11 mouse cellular contexts compared by ENCODE assay signal in genomic region chr12:102619908-102620307, GRCm38 (mm10).
DNase-seq lines count a peak whose midpoint lies in the region; ATAC-seq and TF ChIP-seq lines count a peak whose summit lies in the region.
"Had no signal": no experiment of that assay in that cellular context is flagged by ENCODE, and none has a peak within 500 bp of the region (broad histone marks: within the 10 kb centered on the region; RNA-seq: fewer than 3 reads in every experiment).

No protein-coding gene starts in this region.

- TF ChIP-seq POLR2A in kidney, adult 2 months (IDR thresholded peaks at IDR 0.05; ENCODE audit: low read depth, low read length): no peak

- no peak for TF ChIP-seq EP300 in stomach, postnatal 0 days (optimal IDR thresholded peaks at IDR 0.05)

- 59% methylated on average over 7 of the region's 7 CpGs for WGBS in kidney, embryonic 14.5 days
- 53% methylated on average over 7 of the region's 7 CpGs for WGBS in kidney, adult 2 months
- WGBS in liver, embryonic 13.5 days (ENCODE audit: insufficient replicate concordance): 41% methylated on average over 7 of the region's 7 CpGs
- WGBS in stomach, postnatal 0 days: 57% methylated on average over 7 of the region's 7 CpGs

- TF ChIP-seq CTCF in kidney, adult 2 months (conservative IDR thresholded peaks at IDR 0.05; ENCODE audit: insufficient read depth, insufficient read length, low read depth, low read length): no peak
- TF ChIP-seq CTCF in stomach, postnatal 0 days (IDR thresholded peaks at IDR 0.05; ENCODE audit: low read depth): peak; percentile 20; the same call in 1 of the 2 replicates

- H3K4me3 ChIP-seq in kidney, embryonic 14.5 days (ENCODE audit: low read length): no peak overlapping the region
- H3K4me3 ChIP-seq in kidney, adult 2 months (ENCODE audit: insufficient read depth, low read depth, low read length): no peak overlapping the region
- H3K4me3 ChIP-seq in liver, embryonic 13.5 days (replicated peaks): no peak overlapping the region
- H3K4me3 ChIP-seq in stomach, postnatal 0 days (ENCODE audit: low read depth, low read length): no peak overlapping the region
- H3K4me3 ChIP-seq: heart, embryonic 15.5 days; midbrain, embryonic 13.5 days had no signal

- H3K4me1 ChIP-seq in kidney, embryonic 14.5 days (ENCODE audit: control insufficient read depth, insufficient read depth, low read length): peaks cover 14% of the 10 kb centered on the region; the same call in 1 of the 2 replicates
- no peaks in the 10 kb centered on the region for H3K4me1 ChIP-seq in kidney, adult 2 months (ENCODE audit: control insufficient read depth, insufficient read depth, low read length)
- peaks cover 40% of the 10 kb centered on the region for H3K4me1 ChIP-seq in liver, embryonic 13.5 days (replicated peaks)
- H3K4me1 ChIP-seq in stomach, postnatal 0 days (replicated peaks; ENCODE audit: control insufficient read depth, insufficient read depth): peaks cover under 1% of the 10 kb centered on the region; the same call in 1 of the 2 replicates

- DNase-seq in kidney, adult 11 months: peak; percentile 80
- DNase-seq in kidney, adult 2 months: peak; percentile 74
- peak; percentile 38 for DNase-seq in liver, embryonic 13.5 days
- peak; percentile 81 for DNase-seq in stomach, postnatal 0 days (ENCODE audit: low spot score)
- DNase-seq in right cerebral cortex, adult 2 months (ENCODE audit: low spot score in 2 of 2): no peak
- DNase-seq in adrenal gland, adult 2 months: no peak
- DNase-seq in cerebellum, adult 11 months: no peak
- DNase-seq: cerebellum, adult 11-12 months had no signal

- H3K27ac ChIP-seq in kidney, embryonic 14.5 days (ENCODE audit: low read depth, low read length): no peak overlapping the region
- H3K27ac ChIP-seq in kidney, adult 2 months (ENCODE audit: insufficient read depth, low read depth, low read length): no peak overlapping the region
- no peak overlapping the region for H3K27ac ChIP-seq in liver, embryonic 13.5 days
- H3K27ac ChIP-seq in stomach, postnatal 0 days (replicated peaks): peak overlapping the region; percentile 91
- H3K27ac ChIP-seq: heart, embryonic 15.5 days; midbrain, embryonic 13.5 days had no signal

- H3K36me3 ChIP-seq in kidney, embryonic 14.5 days (ENCODE audit: control insufficient read depth, insufficient read depth, low read length): no peaks in the 10 kb centered on the region
- no peaks in the 10 kb centered on the region for H3K36me3 ChIP-seq in kidney, adult 2 months (ENCODE audit: control insufficient read depth, insufficient read depth, low read length)
- H3K36me3 ChIP-seq in liver, embryonic 13.5 days: peaks cover 4% of the 10 kb centered on the region; the same call in 1 of the 2 replicates
- no peaks in the 10 kb centered on the region for H3K36me3 ChIP-seq in stomach, postnatal 0 days (ENCODE audit: control insufficient read depth, insufficient read depth, low read length)
- H3K36me3 ChIP-seq: heart, embryonic 15.5 days had no signal

- no peaks in the 10 kb centered on the region for H3K9me3 ChIP-seq in kidney, embryonic 14.5 days (ENCODE audit: control insufficient read depth, low read length)
- H3K9me3 ChIP-seq in liver, embryonic 13.5 days (replicated peaks): no peaks in the 10 kb centered on the region
- H3K9me3 ChIP-seq in stomach, postnatal 0 days (ENCODE audit: control insufficient read depth, low read length): no peaks in the 10 kb centered on the region
- H3K9me3 ChIP-seq: heart, embryonic 15.5 days; midbrain, embryonic 13.5 days had no signal

- no peaks in the 10 kb centered on the region for H3K27me3 ChIP-seq in kidney, embryonic 14.5 days (ENCODE audit: control insufficient read depth, insufficient read depth, low read length)
- H3K27me3 ChIP-seq in kidney, adult 2 months (replicated peaks; ENCODE audit: control insufficient read depth, insufficient read depth, low read length): no peaks in the 10 kb centered on the region
- H3K27me3 ChIP-seq in liver, embryonic 13.5 days: no peaks in the 10 kb centered on the region
- H3K27me3 ChIP-seq in stomach, postnatal 0 days (ENCODE audit: control insufficient read depth, insufficient read depth, low read length): no peaks in the 10 kb centered on the region
- H3K27me3 ChIP-seq: heart, embryonic 15.5 days; midbrain, embryonic 13.5 days had no signal

- no peak overlapping the region for H3K9ac ChIP-seq in kidney, embryonic 14.5 days (ENCODE audit: low read depth, low read length)
- H3K9ac ChIP-seq in liver, embryonic 13.5 days: no peak overlapping the region
- H3K9ac ChIP-seq in stomach, postnatal 0 days (ENCODE audit: low read length): no peak overlapping the region
- H3K9ac ChIP-seq: heart, embryonic 15.5 days; midbrain, embryonic 13.5 days had no signal

- H3K4me2 ChIP-seq in kidney, embryonic 14.5 days (replicated peaks; ENCODE audit: low read depth, low read length): no peak overlapping the region
- H3K4me2 ChIP-seq in liver, embryonic 13.5 days: no peak overlapping the region
- no peak overlapping the region for H3K4me2 ChIP-seq in stomach, postnatal 0 days (replicated peaks; ENCODE audit: low read depth)
- H3K4me2 ChIP-seq: heart, embryonic 15.5 days; midbrain, embryonic 13.5 days had no signal

- ATAC-seq in kidney, embryonic 14.5 days (ENCODE audit: low FRiP score, low TSS enrichment): no peak
- ATAC-seq in liver, embryonic 13.5 days (ENCODE audit: low read depth): peak; percentile 69
- ATAC-seq in stomach, postnatal 0 days (ENCODE audit: low FRiP score, low TSS enrichment): peak; percentile 76
- ATAC-seq: midbrain, embryonic 13.5 days had no signal

Comparison
In these comparisons a context has a peak if more than half of its experiments do, and no peak if none do; other contexts are left out.
1. DNase-seq: peak in kidney, adult 11 months (single experiment), kidney, adult 2 months (single experiment), liver, embryonic 13.5 days (single experiment) and stomach, postnatal 0 days (single experiment); none in right cerebral cortex, adult 2 months (0 of 2), adrenal gland, adult 2 months (single experiment) and cerebellum, adult 11 months (single experiment).